Mouse (Mus musculus) liver, postnatal 0 days (tissue): ENCODE results near the gene Acss1.

ENCODE experiments used
- CTCF ChIP-seq: sonication (generic); IDR thresholded peaks from 2 replicates; pipeline ENCODE4 v1.5.1; 2016; ENCODE audit warnings: antibody characterized with exemption, low read depth
- EP300 ChIP-seq: IDR thresholded peaks from 2 replicates; pipeline ENCODE4 v1.6.1; 2016; ENCODE audit warnings: antibody characterized with exemption, low read depth, mild to moderate bottlenecking

DNA sequence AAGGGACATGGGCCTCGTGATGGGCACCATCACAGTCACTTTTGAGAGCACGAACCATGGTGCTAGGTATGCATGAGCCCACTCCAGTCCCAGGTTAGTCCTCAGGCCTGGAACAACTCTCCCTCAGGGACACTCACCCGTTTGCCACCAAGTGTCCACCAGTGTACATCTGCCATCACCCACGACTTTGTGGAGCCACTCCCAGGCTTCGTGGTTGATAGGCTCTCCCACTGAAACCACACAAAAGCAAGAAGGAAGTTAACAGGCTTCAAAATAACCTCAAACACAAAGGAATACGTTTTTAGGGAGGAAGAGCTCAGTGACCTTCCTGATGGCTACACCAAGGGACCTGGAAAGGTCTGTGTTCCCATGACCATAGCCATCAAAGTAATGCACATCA, 41.2 kb downstream of the Acss1 start:
- no peak for TF ChIP-seq CTCF
- no peak for TF ChIP-seq EP300
